Mouse (Mus musculus) E14TG2a.4 (cell line): Measurements from ENCODE around the gene Odf2.

Experiments
- CTCF ChIP-seq: conservative IDR thresholded peaks from 2 replicates; pipeline ENCODE4 v1.5.1; 2014; ENCODE audit warnings: low read length
- NANOG ChIP-seq: IDR thresholded peaks from 2 replicates; pipeline ENCODE4 v1.6.1; 2014; ENCODE audit warnings: borderline replicate concordance, low read length, mixed read lengths

- no peak for TF ChIP-seq CTCF
- no peak for TF ChIP-seq NANOG
These were observed 78.7 kb downstream of the Odf2 start for GRCm38 (mm10) chr2:29967768-29968167.
